Mouse (Mus musculus) sigmoid colon, adult 10 weeks (tissue): ENCODE measurements around the gene Gm5936. TPM values are rescaled to one million over a fixed set of nuclear protein-coding genes. Genes with fewer than 3 reads are reported as not detected.

Source experiments
- polyA plus RNA-seq: library from polyadenylated mRNA; stranded (reverse); fragments of 350-450 nt; fragmentation: Illumina TruSeq; extraction: RNeasy Lipid Tissue Mini Kit (QIAGEN cat#74804); gene quantifications from one replicate; pipeline ENCODE4 v1.2.3, GENCODE M21; 2014; ENCODE audit warnings: low read depth, low replicate concordance

Gene Gm5936
- polyA plus RNA-seq: not detected

DNA sequence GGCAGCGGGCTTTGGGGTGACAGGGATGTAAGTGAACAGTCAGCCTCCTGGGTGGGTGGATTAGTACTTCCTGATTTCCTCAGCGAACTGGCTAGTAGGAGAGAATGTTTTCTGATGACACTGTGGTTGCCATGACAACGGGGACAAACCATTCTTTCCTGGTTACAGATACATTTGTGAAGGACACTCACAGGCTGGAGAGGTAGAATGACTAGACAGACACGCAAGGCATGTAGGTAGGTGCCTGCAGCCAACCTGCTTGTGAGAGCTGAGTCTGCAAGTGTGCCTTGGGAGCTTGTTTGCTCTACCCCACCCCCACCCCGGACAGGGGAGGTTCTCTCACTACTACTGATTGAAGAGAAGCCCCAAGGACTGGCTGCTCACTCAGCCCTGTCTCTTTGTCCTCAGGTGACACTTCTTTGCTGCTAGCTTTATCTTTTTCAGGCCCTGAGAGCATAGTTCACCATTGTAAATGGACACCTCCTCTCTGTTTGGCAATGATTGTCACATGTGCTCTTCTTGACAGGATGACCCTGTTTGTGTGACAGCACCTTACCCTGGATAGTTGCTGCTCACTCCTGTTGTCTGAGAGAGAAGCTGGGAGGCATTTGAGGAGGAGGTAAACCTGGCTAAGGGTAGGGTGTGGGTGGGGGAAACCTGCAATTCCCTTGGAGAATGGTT is at the start of gene Gm5936:
Gene Gm5936 (plus strand): TSS at position 355 of the 681 bp plus-strand sequence.

Other genes starting within 250 kb of the Gm5936 start
- gene Olfr1325, start 244.5 kb upstream of the Gm5936 start, polyA plus RNA-seq: not detected
- not detected for gene Gm5640, start 191.6 kb upstream of the Gm5936 start, polyA plus RNA-seq
- gene Gm6890, start 96.3 kb upstream of the Gm5936 start, polyA plus RNA-seq: not detected
- 2.0 TPM for gene Gab3, start 248.3 kb downstream of the Gm5936 start, polyA plus RNA-seq